Mouse (Mus musculus) natural killer cell, adult 2 months (primary cell): ENCODE measurements around the gene Klrb1c.
"Not testable (repeated sequence)": the region's sequence is repeated elsewhere in the genome, so short reads cannot be mapped to it uniquely, and the experiment has no call there.

ENCODE experiments used
- DNase-seq, 2 experiments: peaks; one replicate each; pipeline ENCODE4 v3.0.0; 2022; ENCODE audit warnings: low spot score in 2 of 2

Gene Klrb1c

DNA sequence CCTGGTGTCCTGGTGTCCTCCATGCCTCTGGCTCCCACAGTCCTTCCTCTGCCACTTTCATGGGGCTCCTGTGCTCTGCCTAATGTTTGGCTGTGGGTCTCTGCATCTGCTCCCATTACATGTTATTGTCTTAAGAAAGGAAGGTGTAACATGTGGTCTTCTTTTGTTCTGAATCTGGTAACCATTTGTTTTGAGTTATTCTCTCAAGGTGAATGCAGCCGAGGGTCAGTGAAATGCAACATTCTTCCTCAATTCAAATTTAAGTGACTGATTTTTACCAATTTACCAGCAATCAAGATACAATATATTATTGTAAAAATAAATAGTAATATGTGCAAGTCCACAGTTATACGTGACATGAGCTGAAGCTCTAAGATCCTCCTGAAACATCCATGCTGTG is at the start of gene Klrb1c:
Klrb1c (minus strand) TSS at position 101 of the 400 bp plus-strand sequence.
- DNase-seq = no peak

DNA sequence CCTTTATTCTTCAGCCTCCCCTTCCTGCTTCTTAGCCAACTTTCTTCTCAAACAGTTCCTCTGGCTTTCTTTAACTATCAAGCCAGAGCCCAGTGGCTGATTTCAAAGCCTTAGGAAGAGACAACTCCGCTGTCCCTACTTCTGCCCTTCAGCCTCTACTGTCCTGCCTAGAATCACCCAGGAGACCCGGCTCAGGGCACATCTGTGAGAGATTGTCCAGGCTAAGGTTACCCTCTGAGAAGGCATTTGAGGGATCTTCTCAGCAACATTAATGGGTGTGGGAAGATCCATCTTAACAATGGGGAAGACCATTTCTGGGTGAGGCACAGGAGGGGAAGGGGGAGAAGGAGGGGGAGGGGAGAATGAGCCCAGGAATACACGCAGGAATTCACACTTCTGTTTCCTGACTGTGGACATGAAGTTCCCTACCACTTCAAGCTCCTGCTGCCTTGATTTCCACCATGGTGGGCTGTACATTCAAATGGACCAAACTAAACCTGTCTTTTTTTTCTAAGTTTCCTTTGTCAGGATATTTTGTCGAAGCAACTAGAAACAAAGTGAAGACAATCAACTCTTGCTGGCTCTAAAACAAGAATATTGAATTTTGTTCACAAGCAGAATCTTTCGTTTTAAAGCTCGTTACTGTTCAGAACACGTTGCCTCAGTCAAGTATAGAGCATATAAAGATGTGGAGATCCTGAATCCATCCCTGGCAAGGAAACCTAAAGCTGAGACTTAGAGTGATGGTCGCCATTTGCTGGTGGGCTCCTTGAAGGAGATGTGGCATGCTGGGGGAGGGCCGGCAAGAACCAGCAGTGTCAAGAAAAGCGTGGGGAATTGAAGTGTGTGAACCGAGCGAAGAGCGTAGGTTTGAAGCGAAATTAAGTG is 48.7 kb upstream of the Klrb1c start:
- no peak for DNase-seq

GRCm38 (mm10) chr6:128836955-128837334 is 47.9 kb upstream of the Klrb1c start:
- no peak for DNase-seq

DNA sequence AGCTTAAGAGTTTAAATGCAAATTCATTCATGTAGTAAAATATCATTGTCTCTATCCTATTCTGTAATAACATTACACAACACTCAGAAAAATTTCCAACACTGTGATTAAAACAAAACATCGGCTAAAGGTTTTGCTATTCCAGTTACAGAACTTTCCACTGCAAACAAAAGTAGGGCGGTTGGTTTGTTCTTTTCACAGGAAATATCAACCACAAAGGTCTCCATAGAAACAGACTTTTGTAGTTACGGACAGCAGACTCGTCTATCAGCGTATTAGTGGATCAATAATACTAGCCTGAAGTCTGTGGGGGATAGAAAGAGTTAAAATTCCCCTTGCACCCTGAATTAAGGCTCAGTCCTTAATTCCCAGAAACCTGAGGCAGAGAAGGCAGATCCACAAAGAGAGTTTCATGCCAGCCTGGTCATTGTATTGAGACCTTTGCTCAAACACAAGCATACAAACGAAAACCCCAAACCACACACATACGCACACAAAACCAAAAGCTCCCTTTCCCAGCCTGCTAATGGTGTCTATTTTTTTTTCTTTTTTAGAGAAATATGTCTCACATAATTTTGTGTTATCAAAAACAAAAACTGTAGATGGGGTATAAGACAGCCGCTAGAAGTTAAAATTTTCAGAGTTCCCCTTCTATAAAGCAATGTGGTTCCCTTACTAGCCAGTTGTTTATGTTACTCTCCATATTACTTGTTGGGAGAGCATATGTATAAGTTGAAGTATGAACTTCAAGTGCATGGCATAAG is 47.4 kb upstream of the Klrb1c start:
- peak; percentile 78 to 91 for DNase-seq

GRCm38 (mm10) chr6:128835571-128835970 is 46.6 kb upstream of the Klrb1c start:
- DNase-seq = peak in 1 of 2 experiments; percentile 43

GRCm38 (mm10) chr6:128833046-128833445 is 44.0 kb upstream of the Klrb1c start:
- DNase-seq = no peak

DNA sequence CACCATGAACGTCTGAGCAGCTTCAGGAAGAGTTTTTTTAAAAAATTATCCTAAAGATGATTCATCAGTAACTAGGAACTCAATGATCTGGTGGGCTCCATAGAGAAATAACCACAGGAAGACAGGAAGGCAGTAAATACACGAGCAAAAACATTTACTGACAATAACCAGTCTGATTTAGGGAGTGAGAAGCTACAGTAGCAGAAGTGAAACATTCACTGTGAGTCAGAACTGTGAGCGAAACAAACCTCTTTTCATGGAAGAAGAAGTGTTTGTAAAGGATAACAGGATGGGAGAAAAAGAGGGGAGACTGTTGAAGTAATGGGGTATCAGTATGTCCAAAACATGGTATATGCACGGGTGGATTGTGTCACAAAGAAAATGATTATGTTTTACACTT is 40.8 kb upstream of the Klrb1c start:
- no peak for DNase-seq

DNA sequence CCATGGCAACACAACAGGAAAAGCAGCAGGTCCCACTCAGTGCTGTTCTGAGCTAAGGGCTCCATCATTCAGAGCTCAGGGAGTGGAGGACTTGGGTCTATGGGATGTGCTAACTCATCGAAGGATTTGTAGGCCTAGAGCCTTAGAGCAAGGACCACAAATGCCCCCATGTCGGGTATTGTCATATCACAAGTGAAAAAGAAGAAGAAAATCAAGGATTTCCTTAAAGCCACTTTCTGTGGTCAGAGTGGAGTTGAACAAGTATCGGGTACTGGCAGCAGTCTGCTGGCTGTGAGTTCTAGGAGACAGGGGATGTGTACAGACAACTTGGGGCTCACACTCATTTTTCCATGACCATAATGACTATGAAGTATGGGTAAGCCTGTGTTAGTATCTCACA is 37.8 kb upstream of the Klrb1c start:
- no peak for DNase-seq

- peak in 1 of 2 experiments; percentile 63 for DNase-seq
These were observed 37.1 kb upstream of the Klrb1c start, which contains the start of the genes Gm44511 and Klrb1b for GRCm38 (mm10) chr6:128826132-128826531. Gene Gm44511 (minus strand): TSS chr6:128826315. Gene Klrb1b (minus strand): TSS chr6:128826331.

DNA sequence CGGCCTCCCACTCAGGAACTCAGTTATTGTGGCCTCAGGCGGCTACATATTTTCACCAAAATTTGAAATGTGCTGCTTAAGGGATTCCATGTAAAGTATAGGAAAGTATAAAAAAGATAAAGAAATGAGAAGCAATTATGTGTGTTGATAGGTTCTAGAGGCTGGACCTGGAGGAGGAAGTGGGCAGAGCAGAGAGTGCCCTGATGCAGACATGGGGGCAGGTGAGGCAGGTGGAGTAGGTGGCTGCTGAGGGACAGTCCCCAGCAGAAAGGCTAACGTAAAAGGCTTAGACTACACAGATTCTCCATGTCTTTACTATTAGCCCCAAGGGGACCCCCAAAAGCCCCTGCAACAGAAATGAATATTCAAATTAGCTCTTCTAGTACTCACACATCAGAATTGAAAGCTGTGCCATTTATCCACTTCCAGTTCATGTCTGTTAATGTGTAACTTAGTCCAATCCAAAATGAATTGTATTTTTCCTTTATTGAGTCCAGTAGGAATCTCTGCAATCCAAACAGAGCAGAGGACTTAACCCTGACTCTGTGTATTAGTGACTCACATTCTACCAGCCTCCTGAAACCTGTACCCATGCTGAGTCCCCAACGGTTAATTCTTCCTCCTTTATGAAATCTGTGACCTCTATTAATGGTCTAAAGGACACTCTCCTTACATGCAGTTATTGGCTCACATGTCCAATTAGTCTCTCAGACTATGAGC is 29.2 kb upstream of the Klrb1c start:
- DNase-seq = no peak

DNA sequence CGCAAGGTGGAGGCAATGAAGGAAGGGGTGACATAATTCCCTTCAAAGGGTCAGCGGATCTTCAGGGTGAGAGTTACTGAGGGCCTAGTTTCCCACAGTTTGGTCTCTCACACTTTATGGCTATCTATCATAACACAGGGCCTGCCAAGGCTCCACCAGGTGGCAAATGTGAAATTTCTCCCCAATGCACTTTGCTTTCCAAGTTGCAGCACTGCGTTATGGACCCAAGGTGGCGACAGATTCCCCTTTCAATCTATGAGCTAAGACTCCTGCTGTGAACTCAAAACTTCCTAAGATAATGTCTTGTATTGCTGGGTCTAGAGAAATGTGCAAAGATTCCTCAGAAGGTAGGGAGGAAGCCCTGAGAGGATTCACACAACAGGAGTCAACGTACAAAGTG is 19.5 kb upstream of the Klrb1c start:
- peak; percentile 74 to 77 for DNase-seq

DNA sequence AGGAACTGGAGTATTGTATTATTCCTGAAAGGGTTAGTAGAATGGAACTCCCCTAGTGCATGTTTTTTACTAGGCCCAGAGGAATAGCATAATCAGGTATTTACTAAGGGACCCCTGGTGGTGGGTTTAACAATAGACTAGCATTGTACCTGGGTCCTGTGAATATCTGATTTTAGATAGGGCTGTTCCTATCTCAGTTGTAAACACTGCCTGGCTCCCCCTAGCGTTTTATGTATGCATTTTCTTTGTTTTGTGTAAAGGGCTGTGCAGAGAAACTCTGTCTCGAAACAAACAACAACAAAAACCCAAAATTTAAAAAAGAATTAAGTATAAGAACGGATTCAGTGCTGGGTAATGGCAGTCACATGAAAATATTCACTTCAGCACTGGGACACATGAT is 18.0 kb upstream of the Klrb1c start:
- DNase-seq = peak in 1 of 2 experiments; percentile 44

GRCm38 (mm10) chr6:128804823-128805640 is 16.0 kb upstream of the Klrb1c start:
- DNase-seq = peak; percentile 72 to 75

DNA sequence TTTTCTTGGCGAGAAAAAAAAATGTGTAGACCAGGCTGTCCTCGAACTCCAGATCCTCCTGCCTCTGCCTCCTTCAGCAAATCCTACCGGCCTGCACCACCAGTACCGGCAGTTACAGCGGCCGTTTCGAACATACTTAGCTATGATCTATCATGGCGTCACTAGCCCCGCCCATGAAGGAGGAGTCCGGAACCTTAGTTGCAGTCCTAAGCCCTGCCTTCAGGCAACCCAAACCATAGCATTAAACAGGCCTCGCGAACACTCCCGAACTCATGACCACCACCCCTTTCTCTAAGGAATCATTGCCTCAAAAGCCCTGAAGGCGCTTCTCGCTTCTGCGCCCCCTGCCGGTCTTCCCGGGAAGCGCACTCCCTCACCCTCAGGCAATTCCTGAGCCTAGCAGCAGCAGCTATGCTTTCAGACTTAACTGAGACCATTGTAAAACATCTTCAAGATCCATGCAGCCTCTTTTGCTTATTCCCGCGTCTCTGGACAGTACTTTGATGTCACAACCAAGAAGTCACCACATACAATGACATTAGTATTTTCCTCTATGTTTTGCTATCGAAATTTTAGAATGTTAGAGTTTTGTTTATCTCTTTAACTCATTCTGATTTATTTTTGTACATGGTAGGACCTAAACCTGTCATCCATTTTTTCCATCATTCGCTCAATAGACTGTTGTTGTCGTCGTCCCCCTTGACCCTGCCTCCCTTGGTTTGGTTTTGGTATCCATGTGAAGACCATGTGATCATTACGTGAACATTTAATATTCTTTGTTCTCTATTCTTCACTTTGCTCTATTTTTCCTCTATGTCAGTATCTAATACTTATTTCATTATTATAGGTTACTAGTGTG is 14.2 kb upstream of the Klrb1c start:
- peak; percentile 95 to 98 for DNase-seq

- DNase-seq = no peak
These were observed 13.5 kb upstream of the Klrb1c start for GRCm38 (mm10) chr6:128802557-128802956.

DNA sequence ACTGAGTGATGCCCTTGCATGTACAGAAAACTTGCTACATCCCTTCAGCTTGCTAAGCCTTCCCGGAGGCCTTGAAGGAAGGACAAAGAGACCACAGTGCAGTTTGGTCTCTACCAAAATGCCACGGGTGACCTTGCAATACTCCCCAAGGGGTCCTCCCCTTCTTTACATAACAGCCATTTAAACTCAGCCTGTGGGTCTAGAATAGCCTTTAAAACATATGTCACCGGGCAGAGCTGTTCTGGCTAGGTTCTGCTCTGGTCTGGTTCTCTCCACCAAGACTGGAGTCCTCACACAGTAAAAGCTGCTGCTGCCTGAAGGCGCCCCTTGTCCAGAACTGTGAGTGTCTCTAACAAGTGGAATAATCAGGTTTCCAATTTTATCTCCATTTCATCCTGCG is 11.7 kb upstream of the Klrb1c start:
- not testable (repeated sequence) for DNase-seq

DNA sequence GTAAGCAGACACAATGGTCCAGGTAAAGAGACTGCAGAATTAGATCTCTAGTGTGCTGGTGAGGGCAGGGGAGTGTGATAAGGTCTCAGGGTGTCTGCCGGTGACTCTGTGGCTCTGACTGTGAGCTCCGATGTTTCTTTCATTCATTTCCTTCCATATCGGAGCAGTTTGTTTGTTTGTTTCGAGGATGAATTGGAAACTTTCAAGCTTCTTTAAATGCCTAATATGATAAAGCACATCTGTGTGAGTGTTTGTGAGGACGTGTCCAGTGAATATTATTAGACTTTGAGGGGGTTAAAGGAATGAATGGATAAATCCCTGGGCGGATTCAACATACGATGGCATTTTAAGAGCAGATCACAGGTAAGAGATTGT is 10.9 kb upstream of the Klrb1c start:
- no peak for DNase-seq

DNA sequence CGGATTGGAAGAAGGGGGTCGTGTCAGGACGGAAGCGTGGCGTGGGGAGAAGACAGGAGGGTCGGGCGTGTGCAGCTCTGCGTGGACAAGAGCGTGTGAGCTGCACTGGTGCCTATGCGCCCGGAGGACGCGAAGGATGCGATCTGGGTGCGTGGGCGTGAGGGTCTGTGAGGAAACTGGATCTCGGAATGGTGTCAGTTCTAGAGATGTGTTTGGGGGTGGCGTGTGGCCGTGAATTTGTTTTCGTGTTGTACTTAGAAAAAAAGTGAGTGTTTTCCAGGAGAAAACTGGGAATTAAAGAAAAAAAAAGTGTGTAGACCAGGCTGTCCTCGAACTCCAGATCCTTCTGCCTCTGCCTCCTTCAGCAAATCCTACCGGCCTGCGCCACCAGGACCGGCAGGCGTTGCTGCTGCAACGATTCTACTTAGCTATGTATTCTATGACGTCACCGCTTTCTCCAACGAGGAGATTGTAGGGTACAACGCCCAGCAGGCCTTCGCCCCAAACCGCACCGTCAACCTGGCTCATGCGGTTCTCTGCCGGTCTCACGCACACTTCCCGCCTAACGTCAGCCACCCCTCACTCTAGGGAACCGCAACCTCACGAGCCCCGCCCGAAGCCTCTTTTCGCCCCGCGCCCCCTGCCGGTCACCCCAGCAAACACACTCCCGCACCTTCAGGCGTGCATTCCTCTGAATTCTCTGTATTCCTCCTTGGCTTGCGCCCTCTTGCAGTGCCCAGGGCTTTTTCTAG is 10.3 kb upstream of the Klrb1c start:
- peak; percentile 89 to 91 for DNase-seq

DNA sequence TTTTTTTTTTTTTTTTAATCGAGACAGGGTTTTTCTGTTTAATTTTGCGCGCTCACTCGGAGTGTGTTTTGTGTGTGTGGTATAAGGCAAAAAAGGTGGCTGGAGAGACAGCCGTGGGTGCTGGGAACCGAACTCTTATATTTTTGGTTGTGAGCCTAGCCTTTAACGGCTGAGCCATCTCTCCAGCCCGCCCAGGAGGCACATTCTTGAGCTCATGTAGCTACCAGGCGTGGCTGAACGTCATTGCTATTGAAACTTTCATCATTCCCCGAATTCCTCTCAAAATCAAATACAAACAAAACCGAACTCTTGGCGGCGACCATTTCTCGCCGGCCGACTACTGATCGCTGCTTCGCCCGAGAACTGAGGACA is 9.7 kb upstream of the Klrb1c start:
- peak; percentile 59 to 81 for DNase-seq
